Mouse (Mus musculus): ENCODE results near the gene Rasal3. TPM values are rescaled to one million over a fixed set of nuclear protein-coding genes. Genes with fewer than 3 reads are reported as not detected.

The Rasal3 gene
- polyA plus RNA-seq, 1 experiment from 2014 or later: not detected

GRCm38 (mm10) chr17:32389101-32389659, 14.2 kb downstream of the Rasal3 start, which contains the start of gene Wiz:
Wiz (minus strand) TSS chr17:32389439.
- ATAC-seq: peak; percentile 72
- ChIA-PET CTCF (interaction anchor here (0.6 kb wide), 1 partner anchor 48 kb away, joined by 3 read pairs; no protein-coding TSS in a partner anchor), POLR2A (interaction anchor here (0.6 to 1.0 kb wide), 2 partner anchors 19 to 39 kb away, joined by 3 read pairs; no protein-coding TSS in a partner anchor)
- TF ChIP-seq CTCF (IDR thresholded peaks at IDR 0.05): no peak
- peaks cover 3% of the 10 kb centered on the region for H3K27me3 ChIP-seq
- in situ Hi-C loops (cut with MboI; ENCODE audit: low pct_unique_long_range_greater_than_20kb): no loop called here
- DNase-seq (ENCODE audit: low read depth, low spot score): peak; percentile 41

GRCm38 (mm10) chr17:32388370-32389100, 14.8 kb downstream of the Rasal3 start:
- CTCF ChIA-PET: no interaction called here
- ATAC-seq: peak; percentile 28
- no peak for TF ChIP-seq CTCF (IDR thresholded peaks at IDR 0.05)
- DNase-seq (ENCODE audit: low read depth, low spot score): no peak
- in situ Hi-C loops (cut with MboI; ENCODE audit: low pct_unique_long_range_greater_than_20kb): no loop called here
- POLR2A ChIA-PET: interaction anchor here (1.2 kb wide), 1 partner anchor 11 kb away, joined by 4 read pairs; no protein-coding TSS in a partner anchor
- H3K27me3 ChIP-seq: peaks cover 3% of the 10 kb centered on the region

- ATAC-seq (no peak), DNase-seq (ENCODE audit: low read depth, low spot score) (no peak)
- in situ Hi-C loops (cut with MboI; ENCODE audit: low pct_unique_long_range_greater_than_20kb): no loop called here
- peaks cover 3% of the 10 kb centered on the region for H3K27me3 ChIP-seq
- ChIA-PET POLR2A (interaction anchor here (1.2 kb wide), 1 partner anchor 11 kb away, joined by 4 read pairs; no protein-coding TSS in a partner anchor), CTCF (interaction anchor here (1.5 kb wide), 1 partner anchor 37 kb away, joined by 9 read pairs; the partner anchor contains the start of gene Akap8l)
- no peak for TF ChIP-seq CTCF (IDR thresholded peaks at IDR 0.05)
These were observed 15.4 kb downstream of the Rasal3 start for GRCm38 (mm10) chr17:32387986-32388369.

- ATAC-seq (no peak), DNase-seq (ENCODE audit: low read depth, low spot score) (no peak)
- in situ Hi-C loops (cut with MboI; ENCODE audit: low pct_unique_long_range_greater_than_20kb): no loop called here
- no peaks in the 10 kb centered on the region for H3K27me3 ChIP-seq
- ChIA-PET CTCF (interaction anchor here (0.6 to 1.5 kb wide), 7 partner anchors 9 to 67 kb away, joined by 3 to 10 read pairs (median 3); partner anchors contain the start of gene Akap8l), POLR2A (interaction anchor here (1.2 kb wide), 1 partner anchor 10 kb away, joined by 4 read pairs; no protein-coding TSS in a partner anchor)
- TF ChIP-seq CTCF (IDR thresholded peaks at IDR 0.05): no peak
These were observed 16.5 kb downstream of the Rasal3 start for GRCm38 (mm10) chr17:32386659-32387432.

GRCm38 (mm10) chr17:32383661-32384060, 19.7 kb downstream of the Rasal3 start:
- in situ Hi-C loops (cut with MboI; ENCODE audit: low pct_unique_long_range_greater_than_20kb): no loop called here

GRCm38 (mm10) chr17:32382576-32382975, 20.8 kb downstream of the Rasal3 start:
- ChIA-PET CTCF (no interaction called here), POLR2A (interaction anchor here (1.1 kb wide), 1 partner anchor 26 kb away, joined by 5 read pairs; no protein-coding TSS in a partner anchor)
- DNase-seq (ENCODE audit: low read depth, low spot score) (no peak), ATAC-seq (no peak)
- TF ChIP-seq CTCF (IDR thresholded peaks at IDR 0.05): no peak
- in situ Hi-C loops (cut with MboI; ENCODE audit: low pct_unique_long_range_greater_than_20kb): no loop called here
- H3K27me3 ChIP-seq: no peaks in the 10 kb centered on the region

More at GRCm38 (mm10) chr17:32383661-32384060, 19.7 kb downstream of the Rasal3 start:
- no peaks in the 10 kb centered on the region for H3K27me3 ChIP-seq
- no peak for TF ChIP-seq CTCF (IDR thresholded peaks at IDR 0.05)
- ATAC-seq (no peak), DNase-seq (ENCODE audit: low read depth, low spot score) (no peak)
- ChIA-PET CTCF (interaction anchor here (1.0 to 1.2 kb wide), 2 partner anchors 30 to 32 kb away, joined by 3 to 4 read pairs; no protein-coding TSS in a partner anchor), POLR2A (no interaction called here)

- TF ChIP-seq CTCF (IDR thresholded peaks at IDR 0.05): no peak
- CTCF ChIA-PET: no interaction called here
- POLR2A ChIA-PET: interaction anchor here (1.0 kb wide), 1 partner anchor 12 kb away, joined by 3 read pairs; no protein-coding TSS in a partner anchor
- no peak for ATAC-seq
- DNase-seq (ENCODE audit: low read depth, low spot score): no peak
- H3K27me3 ChIP-seq: no peaks in the 10 kb centered on the region
- in situ Hi-C loops (cut with MboI; ENCODE audit: low pct_unique_long_range_greater_than_20kb): no loop called here
These were observed 24.6 kb downstream of the Rasal3 start for GRCm38 (mm10) chr17:32378786-32379185.

- no peak for ATAC-seq
- ChIA-PET POLR2A (interaction anchor here (1.4 kb wide), 1 partner anchor 11 kb away, joined by 4 read pairs; no protein-coding TSS in a partner anchor), CTCF (interaction anchor here (0.7 kb wide), 1 partner anchor 12 kb away, joined by 4 read pairs; no protein-coding TSS in a partner anchor)
- in situ Hi-C loops (cut with MboI; ENCODE audit: low pct_unique_long_range_greater_than_20kb): no loop called here
- no peaks in the 10 kb centered on the region for H3K27me3 ChIP-seq
- no peak for DNase-seq (ENCODE audit: low read depth, low spot score)
- TF ChIP-seq CTCF (IDR thresholded peaks at IDR 0.05): no peak
These were observed 26.2 kb downstream of the Rasal3 start for GRCm38 (mm10) chr17:32377137-32377536.

- ChIA-PET CTCF (no interaction called here), POLR2A (interaction anchor here (1.4 kb wide), 1 partner anchor 11 kb away, joined by 4 read pairs; no protein-coding TSS in a partner anchor)
- DNase-seq (ENCODE audit: low read depth, low spot score): no peak
- in situ Hi-C loops (cut with MboI; ENCODE audit: low pct_unique_long_range_greater_than_20kb): no loop called here
- TF ChIP-seq CTCF (IDR thresholded peaks at IDR 0.05): no peak
- ATAC-seq: no peak
- H3K27me3 ChIP-seq: no peaks in the 10 kb centered on the region
These were observed 26.9 kb downstream of the Rasal3 start for GRCm38 (mm10) chr17:32376475-32376874.

GRCm38 (mm10) chr17:32368991-32369578, 34.3 kb downstream of the Rasal3 start:
- CTCF ChIA-PET: interaction anchor here (1.2 kb wide), 1 partner anchor 18 kb away, joined by 4 read pairs; no protein-coding TSS in a partner anchor
- TF ChIP-seq CTCF (IDR thresholded peaks at IDR 0.05): no peak
- DNase-seq (ENCODE audit: low read depth, low spot score) (no peak), ATAC-seq (no peak)
- POLR2A ChIA-PET: no interaction called here
- H3K27me3 ChIP-seq: no peaks in the 10 kb centered on the region
- in situ Hi-C loops (cut with MboI; ENCODE audit: low pct_unique_long_range_greater_than_20kb): no loop called here
